Mouse (Mus musculus) heart, adult 2 months (tissue): ENCODE measurements around the gene Txndc17. TPM values are rescaled to one million over a fixed set of nuclear protein-coding genes. Genes with fewer than 3 reads are reported as not detected.
A peak's percentile ranks its signal among the peaks of the same experiment; 100 is the strongest.

Experiments
- DNase-seq, 2 experiments: peaks; one replicate each; pipeline ENCODE4 v3.0.0; 2021
- H3K27ac ChIP-seq: fragments of 200-600 bp; 2 replicates; pipeline ENCODE4 v1.8.1; 2022
- H3K27me3 ChIP-seq: fragments of 200-500 bp; 2 replicates; pipeline ENCODE4 v1.6.1; 2012; ENCODE audit warnings: mild to moderate bottlenecking, low read length, inconsistent platforms, mixed read lengths; ENCODE audit not compliant: control insufficient read depth, insufficient read depth
- H3K36me3 ChIP-seq: fragments of 200-500 bp; 2 replicates; pipeline ENCODE4 v1.6.1; 2012; ENCODE audit warnings: low read length, inconsistent platforms; ENCODE audit not compliant: control insufficient read depth, insufficient read depth
- H3K4me1 ChIP-seq: fragments of 200-500 bp; 2 replicates; pipeline ENCODE4 v1.6.1; 2011; ENCODE audit warnings: low read length; ENCODE audit not compliant: control insufficient read depth, insufficient read depth
- H3K4me3 ChIP-seq: fragments of 200-600 bp; 2 replicates; pipeline ENCODE4 v1.8.1; 2022
- H3K79me2 ChIP-seq: fragments of 200-500 bp; replicated peaks from 2 replicates; pipeline ENCODE4 v1.6.1; 2012; ENCODE audit warnings: mild to moderate bottlenecking, inconsistent platforms, low read length, moderate library complexity, mixed read lengths; ENCODE audit not compliant: control insufficient read depth, insufficient read depth
- H3K9ac ChIP-seq: fragments of 200-500 bp; 2 replicates; pipeline ENCODE4 v1.6.1; 2012; ENCODE audit warnings: low read depth, mild to moderate bottlenecking, control low read depth, inconsistent platforms, low read length, mixed read lengths
- CTCF ChIP-seq: fragments of 200-600 bp; IDR thresholded peaks from 2 replicates; pipeline ENCODE4 v1.8.1; 2022; ENCODE audit warnings: antibody characterized with exemption, mild to moderate bottlenecking, moderate library complexity
- EP300 ChIP-seq: fragments of 200-500 bp; IDR thresholded peaks from 2 replicates; pipeline ENCODE4 v1.6.1; 2011; ENCODE audit warnings: low read depth, low read length, control low read depth; ENCODE audit not compliant: insufficient read depth
- POLR2A ChIP-seq: fragments of 200-500 bp; IDR thresholded peaks from 2 replicates; pipeline ENCODE4 v1.6.1; 2011; ENCODE audit warnings: mild to moderate bottlenecking, low read depth, low read length, control low read depth; ENCODE audit not compliant: insufficient read depth
- WGBS: fragments of 180-500 bp; shearing (Covaris S2); methylation state at CpG from one replicate; pipeline ENCODE4 v1.1.7; 2018; 5-methylcytosine and 5-hydroxymethylcytosine counted together
- intact Hi-C: fragments of 180-260 bp; cut with DNase I; formaldehyde crosslinking; loops from one replicate; pipeline ENCODE4 v1.15.1; 2025
- polyA plus RNA-seq: library from polyadenylated mRNA; depleted of rRNA; stranded (reverse); fragments of >200 nt; gene quantifications from 2 replicates; pipeline ENCODE4 v1.2.3, GENCODE M21; 2012
- total RNA-seq, 2 experiments: library from RNA; stranded (reverse); gene quantifications; 2 replicates each; pipeline ENCODE4 v1.2.3; 2021

The Txndc17 gene
- total and polyA plus RNA-seq, 3 experiments = 37.6 to 43.7 (median 39.0) TPM

GRCm38 (mm10) chr11:72226020-72226791 lies 18.9 kb downstream of the Txndc17 start:
- H3K27me3 ChIP-seq = no peaks in the 10 kb centered on the region
- intact Hi-C loops = no loop called here
- WGBS = 71% methylated on average over 10 of the region's 10 CpGs
- no peak overlapping the region for H3K9ac ChIP-seq
- H3K27ac ChIP-seq = no peak overlapping the region
- no peaks in the 10 kb centered on the region for H3K4me1 ChIP-seq
- no peak for DNase-seq
- no peaks in the 10 kb centered on the region for H3K79me2 ChIP-seq
- TF ChIP-seq CTCF (no peak), POLR2A (no peak), EP300 (no peak)
- no peaks in the 10 kb centered on the region for H3K36me3 ChIP-seq
- no peak overlapping the region for H3K4me3 ChIP-seq

GRCm38 (mm10) chr11:72226901-72227300 lies 19.6 kb downstream of the Txndc17 start:
- H3K27ac ChIP-seq = no peak overlapping the region
- no peaks in the 10 kb centered on the region for H3K79me2 ChIP-seq
- H3K36me3 ChIP-seq = no peaks in the 10 kb centered on the region
- H3K4me1 ChIP-seq = no peaks in the 10 kb centered on the region
- intact Hi-C loops = no loop called here
- no peak overlapping the region for H3K9ac ChIP-seq
- TF ChIP-seq CTCF = no peak
- TF ChIP-seq EP300 = no peak
- no peak for TF ChIP-seq POLR2A
- H3K27me3 ChIP-seq = no peaks in the 10 kb centered on the region
- 84% methylated on average over 6 of the region's 6 CpGs for WGBS
- DNase-seq = no peak
- no peak overlapping the region for H3K4me3 ChIP-seq

- Histone ChIP-seq H3K9ac (no peak overlapping the region), H3K27ac (no peak overlapping the region), H3K27me3 (no peaks in the 10 kb centered on the region), H3K79me2 (no peaks in the 10 kb centered on the region), H3K4me3 (no peak overlapping the region), H3K36me3 (no peaks in the 10 kb centered on the region), H3K4me1 (no peaks in the 10 kb centered on the region)
- intact Hi-C loops = no loop called here
- DNase-seq = no peak
- 92% methylated on average over 4 of the region's 4 CpGs for WGBS
- TF ChIP-seq EP300 (no peak), CTCF (no peak), POLR2A (no peak)
Observed at GRCm38 (mm10) chr11:72228513-72228912, 21.2 kb downstream of the Txndc17 start.

DNA sequence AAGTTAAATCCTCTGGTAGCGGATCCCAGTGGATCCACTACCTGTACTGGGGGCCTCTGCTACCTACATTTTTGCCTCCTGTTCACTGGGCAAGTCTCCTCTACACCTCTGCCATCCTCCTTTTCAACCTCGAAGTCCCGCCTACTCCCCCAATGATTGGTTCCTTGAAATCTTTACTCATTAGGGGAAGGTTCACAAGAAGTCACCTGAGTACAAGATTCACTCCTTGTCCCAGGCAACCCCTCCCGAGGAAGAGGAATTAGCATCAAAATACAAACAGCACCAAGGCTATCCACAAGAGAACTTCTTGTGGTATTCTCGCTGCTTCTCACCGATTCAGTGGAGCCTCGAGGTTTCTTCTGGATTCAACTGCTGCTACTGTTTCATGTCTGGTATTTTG lies 24.7 kb downstream of the Txndc17 start:
- Histone ChIP-seq H3K27me3 (no peaks in the 10 kb centered on the region), H3K4me1 (no peaks in the 10 kb centered on the region), H3K36me3 (no peaks in the 10 kb centered on the region), H3K27ac (no peak overlapping the region), H3K79me2 (no peaks in the 10 kb centered on the region), H3K4me3 (no peak overlapping the region), H3K9ac (no peak overlapping the region)
- no peak for DNase-seq
- WGBS = 83% methylated on average over 7 of the region's 7 CpGs
- no peak for TF ChIP-seq POLR2A
- TF ChIP-seq EP300 = no peak
- intact Hi-C loops = no loop called here

- no peak for DNase-seq
- no peaks in the 10 kb centered on the region for H3K27me3 ChIP-seq
- H3K9ac ChIP-seq = no peak overlapping the region
- WGBS = 59% methylated on average over 1 of the region's 1 CpGs
- intact Hi-C loops = no loop called here
- H3K27ac ChIP-seq = no peak overlapping the region
- H3K4me3 ChIP-seq = no peak overlapping the region
- H3K36me3 ChIP-seq = no peaks in the 10 kb centered on the region
- H3K4me1 ChIP-seq = no peaks in the 10 kb centered on the region
- H3K79me2 ChIP-seq = no peaks in the 10 kb centered on the region
- TF ChIP-seq EP300 (no peak), CTCF (no peak), POLR2A (no peak)
Observed at GRCm38 (mm10) chr11:72232991-72233390, 25.6 kb downstream of the Txndc17 start.

- peak in 1 of 2 experiments; percentile 10 for DNase-seq
- Histone ChIP-seq H3K4me3 (no peak overlapping the region), H3K4me1 (no peaks in the 10 kb centered on the region), H3K27me3 (no peaks in the 10 kb centered on the region), H3K79me2 (no peaks in the 10 kb centered on the region), H3K9ac (no peak overlapping the region), H3K36me3 (no peaks in the 10 kb centered on the region), H3K27ac (no peak overlapping the region)
- WGBS = 53% methylated on average over 5 of the region's 5 CpGs
- no peak for TF ChIP-seq POLR2A
- intact Hi-C loops = no loop called here
Observed at GRCm38 (mm10) chr11:72234013-72234412, 26.7 kb downstream of the Txndc17 start.
